Mouse (Mus musculus) CD4-positive, CD25-positive, alpha-beta regulatory T cell, adult 4 months (primary cell): ENCODE measurements at regions not wholly inside any gene's neighbourhood (a gene's known extent, or its start where the extent isn't known, plus 50 kb on each side); places are given as distances from the start of the nearest gene placed in this dataset.
"Not testable (repeated sequence)": the region's sequence is repeated elsewhere in the genome, so short reads cannot be mapped to it uniquely, and the experiment has no call there.

ENCODE experiments used
- ATAC-seq: one replicate; pipeline ENCODE4 v1.8.0; 2017

DNA sequence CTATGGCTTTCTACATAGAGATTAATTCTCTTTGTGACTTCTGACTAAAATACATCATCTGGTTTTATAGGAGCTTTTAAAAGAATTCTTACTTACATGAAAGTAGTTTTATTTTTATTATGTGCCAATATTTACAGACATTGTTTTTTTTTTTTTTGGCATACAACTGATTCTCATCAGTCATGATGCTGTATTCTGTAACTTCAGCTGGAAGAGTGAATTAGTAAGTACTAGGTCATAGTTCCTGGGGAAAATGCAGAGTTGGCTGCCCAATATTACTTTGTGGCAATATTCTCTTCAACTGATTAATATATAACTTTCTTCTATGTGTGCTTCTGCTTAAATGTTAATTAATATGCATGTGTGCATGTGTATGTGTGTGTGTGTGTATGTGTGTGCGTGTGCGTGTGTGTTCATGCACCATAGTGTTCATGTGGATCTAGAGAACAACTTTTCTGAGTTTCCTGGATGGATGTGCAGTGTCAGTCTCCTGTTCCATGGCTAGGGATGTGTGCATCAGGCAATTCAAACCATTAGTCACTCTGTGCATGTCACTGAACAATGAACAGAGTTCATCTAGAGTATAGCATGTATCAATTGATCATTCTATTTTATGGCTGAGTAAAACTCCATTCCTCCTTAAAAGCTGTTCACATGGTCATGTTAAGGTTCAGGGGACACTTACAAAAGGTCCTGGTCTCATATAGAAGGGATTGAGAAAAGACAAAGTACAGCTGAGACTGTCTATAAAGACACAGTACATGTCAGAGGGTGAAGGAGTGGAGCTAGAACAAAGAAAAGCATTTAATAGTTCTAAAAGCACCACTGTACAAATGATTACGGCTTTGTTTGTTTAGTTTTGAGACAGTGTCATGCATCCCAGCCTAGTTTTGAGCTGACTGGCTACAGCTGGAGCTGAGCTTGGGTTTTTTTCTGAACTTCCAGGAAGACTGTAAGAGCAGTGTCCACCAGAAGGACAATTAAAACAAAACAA lies 431.8 kb downstream of the Lmo7 start:
- no peak for ATAC-seq

DNA sequence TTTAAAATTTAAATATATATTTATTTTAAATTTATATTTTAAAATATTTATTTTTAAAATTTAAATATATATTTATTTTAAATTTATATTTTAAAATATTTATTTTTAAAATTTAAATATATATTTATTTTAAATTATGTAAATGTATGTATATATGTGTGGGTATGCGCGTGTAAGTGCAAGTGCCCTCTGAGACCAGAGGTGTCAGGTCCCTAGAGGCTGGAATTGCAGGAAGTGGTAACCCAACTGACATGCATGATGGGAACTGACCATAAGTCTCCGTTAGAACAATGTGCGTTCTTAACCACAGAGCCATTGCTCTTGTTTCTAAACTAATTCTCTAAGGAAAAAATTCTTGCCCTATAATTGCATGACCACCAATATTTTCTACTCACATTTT lies 420.7 kb downstream of the Lmo7 start:
- not testable (repeated sequence) for ATAC-seq

DNA sequence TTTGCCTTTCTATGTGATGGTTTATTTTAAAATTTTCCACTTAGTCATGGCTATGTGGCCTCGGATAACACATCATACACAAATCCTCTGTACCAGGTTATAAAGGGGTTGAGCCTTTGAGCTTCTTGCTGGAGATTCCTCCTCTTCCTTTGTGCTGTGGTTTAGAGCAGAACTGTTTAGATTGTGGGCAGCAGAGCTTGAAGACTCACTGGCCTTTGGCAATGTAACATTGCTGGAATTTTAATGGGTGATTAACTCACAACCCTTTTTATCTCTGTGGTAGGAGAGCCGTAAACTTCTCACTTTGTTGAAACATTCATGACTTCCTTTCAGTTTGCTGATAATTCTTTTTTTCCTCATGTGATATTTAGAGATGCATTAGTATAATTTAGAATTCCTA lies 413.0 kb downstream of the Lmo7 start:
- no peak for ATAC-seq

DNA sequence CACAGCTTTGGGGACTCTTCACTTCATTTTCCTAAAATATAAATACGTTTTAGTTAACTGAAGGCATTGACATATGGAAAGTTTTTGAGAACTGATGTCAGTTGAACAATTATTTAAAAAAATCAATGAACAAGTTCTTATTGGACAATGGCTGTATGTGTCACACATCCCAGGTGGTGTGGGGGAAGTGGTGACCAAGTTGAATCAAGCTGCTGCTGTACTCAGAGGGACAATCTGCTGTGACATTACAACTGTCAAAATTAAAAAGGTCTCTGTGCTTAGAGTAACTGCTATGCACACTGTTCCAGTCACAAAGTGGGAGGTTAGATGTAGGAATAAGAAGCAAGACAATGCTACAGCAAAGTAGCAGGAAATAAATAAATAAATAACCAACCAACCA lies 409.2 kb downstream of the Lmo7 start:
- ATAC-seq, result no peak

DNA sequence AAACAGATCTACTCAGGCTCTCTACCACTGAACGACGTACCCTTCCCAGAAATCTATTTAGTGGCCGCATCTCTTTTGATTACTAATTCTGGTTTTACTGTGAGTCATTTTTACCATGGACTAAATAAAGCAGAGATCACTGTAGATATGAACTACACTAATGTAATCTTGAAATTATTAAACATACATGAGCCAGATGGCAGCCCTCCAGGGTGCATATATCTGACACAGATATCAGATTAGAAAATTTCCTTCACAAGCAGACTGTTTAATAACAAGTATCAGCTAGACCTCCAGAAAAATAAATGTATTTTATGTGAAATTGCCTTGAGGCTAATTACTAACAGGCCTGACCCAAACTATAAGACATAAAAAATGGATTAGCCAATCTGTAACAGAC lies 388.4 kb downstream of the Lmo7 start:
- ATAC-seq, result no peak

DNA sequence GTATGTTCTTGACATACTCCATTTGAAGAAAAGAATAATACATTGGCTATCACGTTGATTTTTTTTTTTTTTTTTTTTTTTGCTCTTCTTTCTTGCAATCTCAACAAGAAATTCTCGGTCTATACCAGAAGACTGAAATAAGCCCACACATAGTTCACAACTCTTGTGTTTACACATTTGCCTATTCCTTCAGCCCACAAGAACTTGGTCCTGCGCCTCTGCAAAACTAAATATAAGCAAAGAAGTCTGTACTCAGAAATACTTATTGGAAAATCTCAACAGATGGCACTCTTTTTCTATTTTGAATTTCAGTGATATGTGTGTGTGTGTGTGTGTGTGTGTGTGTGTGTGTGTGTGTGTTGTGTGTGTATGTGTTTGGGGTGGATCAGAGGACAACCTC lies 376.4 kb downstream of the Lmo7 start:
- ATAC-seq, result no peak

DNA sequence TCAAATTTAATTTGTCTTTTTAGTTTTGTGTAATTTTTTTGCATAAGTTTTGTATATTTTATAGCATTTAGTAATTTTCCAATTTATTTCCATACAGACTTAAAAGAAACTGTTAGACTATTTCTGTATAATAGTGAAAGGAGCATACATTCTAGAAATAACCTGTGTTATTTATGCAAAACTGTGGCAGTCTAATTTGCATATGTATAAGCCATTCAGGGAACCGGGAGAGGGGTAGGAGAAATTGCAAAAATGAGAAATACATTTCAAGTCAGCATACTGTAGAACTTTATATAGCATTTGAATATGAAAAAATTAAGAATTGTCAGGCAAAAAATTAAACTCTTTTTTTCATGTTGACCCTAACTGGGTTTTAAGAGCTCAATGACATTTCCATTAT lies 364.3 kb downstream of the Lmo7 start:
- ATAC-seq, result no peak

DNA sequence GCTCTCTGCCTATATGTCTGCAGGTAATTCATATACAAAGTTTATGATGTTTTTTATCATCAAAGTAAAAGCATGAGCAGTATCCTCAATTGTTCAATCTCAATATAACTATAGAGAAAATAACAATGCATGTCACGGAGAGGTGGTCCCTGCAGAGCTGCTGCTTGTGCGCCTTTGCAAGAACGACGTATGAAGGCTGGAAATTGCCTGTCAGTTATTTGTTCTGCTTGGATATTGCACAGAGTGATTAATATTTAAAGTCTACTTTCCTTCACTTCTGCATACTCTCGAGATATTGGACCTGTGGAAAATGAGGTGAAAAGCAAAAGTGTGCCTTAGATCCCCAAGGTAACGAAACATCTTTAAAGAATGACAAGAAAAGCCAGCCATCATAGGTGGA lies 362.8 kb downstream of the Lmo7 start:
- ATAC-seq, result no peak

DNA sequence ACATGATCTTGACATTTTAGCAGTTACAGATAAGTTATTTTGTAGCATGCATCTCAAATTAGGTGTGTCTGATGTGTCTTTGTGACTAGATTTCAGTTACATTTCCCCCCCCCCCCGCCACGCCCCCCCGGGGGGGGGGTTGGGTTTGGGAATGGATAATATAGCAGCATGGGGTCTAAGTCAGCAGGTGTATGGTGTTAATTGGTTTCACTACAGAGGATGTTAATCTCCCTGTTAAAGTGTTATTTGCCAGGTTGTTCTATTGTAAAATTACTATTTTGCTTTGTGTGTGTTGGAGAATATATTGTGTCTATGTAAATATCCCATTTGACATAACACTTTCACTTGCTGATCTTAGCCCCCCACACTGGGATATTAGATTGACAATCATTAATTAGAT lies 319.2 kb downstream of the Lmo7 start:
- ATAC-seq, result no peak

DNA sequence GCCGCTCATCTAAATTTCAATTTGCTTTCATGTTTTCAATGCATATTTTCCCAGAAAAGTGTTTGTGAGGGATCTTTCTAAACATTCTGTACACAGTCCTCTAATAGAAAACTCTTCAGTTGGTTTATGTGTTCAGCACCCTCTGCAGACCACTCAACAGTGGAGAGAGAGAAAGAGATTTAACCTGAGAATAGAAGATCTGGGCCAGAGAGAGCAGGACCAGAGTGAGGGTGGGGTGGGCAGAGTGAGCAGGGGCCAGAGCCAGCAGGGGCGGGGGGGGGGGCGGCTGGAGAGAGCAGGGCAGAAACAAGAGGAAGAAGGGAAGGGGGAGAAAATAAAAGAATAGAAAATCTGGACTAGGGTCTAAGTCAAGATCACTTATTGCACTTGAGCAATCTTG lies 318.7 kb downstream of the Lmo7 start:
- ATAC-seq, result no peak

DNA sequence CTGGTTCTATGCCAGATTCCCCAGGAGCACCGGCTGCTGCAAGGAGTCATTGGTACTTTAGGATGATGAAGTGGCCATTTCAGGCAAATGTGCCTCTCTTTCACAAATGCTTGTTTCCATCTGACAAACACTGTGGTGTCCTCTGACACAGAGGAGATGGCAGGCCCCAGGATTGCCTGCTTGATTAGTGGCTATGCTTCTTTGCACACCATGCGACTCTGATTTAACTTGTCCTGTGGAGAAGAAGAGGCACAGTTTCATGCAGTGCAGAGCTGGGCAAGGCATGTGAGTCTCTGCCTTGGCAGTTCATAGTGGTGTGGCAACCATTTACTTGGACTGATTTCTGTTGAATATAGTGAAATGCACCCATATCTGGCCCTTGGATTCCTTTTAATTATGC lies 308.4 kb downstream of the Lmo7 start:
- no peak for ATAC-seq

DNA sequence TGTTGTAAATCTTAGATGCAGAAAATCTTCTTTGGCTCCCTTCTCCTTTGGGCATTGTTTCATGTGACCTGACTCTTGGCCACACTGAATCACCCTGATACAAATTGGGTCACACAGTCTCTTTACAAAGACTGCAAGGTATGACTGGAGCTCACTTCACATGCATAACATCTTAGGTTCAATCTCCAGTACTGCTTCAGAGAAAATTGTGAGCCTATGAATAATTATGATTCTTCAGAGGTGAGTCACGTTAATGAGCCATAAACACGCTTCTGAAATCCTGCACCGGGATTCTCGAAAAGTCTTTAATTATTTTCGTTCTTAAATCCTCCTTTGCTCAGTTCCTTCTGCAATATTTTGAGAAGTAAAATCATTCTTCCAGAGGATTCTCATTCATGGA lies 307.7 kb downstream of the Lmo7 start:
- no peak for ATAC-seq

DNA sequence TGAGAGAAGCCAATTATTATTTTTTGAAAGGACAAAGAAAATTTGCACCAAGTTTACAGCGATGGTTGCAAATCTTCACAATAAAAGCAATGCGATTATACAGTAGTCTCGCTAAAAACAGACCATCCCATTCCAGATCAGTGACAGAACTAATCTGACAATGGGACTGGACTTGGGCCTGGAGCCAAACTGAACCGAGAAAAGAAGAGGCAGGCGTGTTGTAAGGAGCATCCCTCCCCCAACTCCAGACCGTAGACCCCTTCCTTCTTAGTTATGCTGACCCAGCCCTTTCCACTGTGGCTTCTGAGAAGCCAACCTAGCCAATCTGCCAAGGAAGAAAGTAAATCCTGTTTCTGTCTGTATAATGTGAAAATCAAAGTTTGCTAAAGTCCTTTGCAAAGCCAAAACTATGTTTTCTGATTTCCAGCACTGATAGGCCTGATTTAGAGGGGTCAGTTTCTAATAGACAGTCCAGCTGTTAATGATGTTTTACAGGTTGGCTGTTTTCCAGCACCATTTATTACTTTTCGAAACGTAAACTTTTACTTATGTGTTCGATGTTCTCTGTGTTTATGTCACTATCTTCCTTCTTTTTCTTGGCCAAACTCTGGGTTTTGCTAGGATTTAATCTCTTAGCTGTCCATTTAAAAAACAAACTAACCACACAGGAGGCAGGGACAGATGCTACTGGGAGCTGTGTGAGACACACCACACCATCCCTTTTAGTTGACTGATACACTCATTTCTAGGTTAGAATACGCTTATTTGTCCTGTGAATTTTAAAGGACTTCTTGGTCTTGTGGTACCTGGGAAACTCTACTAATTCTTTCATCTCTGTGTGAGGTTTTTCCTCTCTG lies 301.5 kb downstream of the Lmo7 start:
- no peak for ATAC-seq

DNA sequence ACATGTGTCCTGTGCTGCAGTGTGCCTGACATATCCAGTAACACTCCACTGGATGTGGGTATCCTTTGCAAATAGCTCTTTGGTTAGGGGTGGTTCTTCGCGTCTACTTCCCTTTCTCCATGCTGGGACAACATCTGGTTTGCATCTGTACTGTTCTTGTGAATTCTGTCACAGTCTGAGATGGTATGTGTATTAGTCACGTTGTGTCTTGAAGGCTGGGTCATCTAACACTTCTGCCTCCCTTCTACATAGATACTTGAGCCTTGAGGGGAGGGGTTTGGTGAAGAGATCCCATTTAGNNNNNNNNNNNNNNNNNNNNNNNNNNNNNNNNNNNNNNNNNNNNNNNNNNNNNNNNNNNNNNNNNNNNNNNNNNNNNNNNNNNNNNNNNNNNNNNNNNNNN lies 294.9 kb downstream of the Lmo7 start:
- ATAC-seq, result no peak

DNA sequence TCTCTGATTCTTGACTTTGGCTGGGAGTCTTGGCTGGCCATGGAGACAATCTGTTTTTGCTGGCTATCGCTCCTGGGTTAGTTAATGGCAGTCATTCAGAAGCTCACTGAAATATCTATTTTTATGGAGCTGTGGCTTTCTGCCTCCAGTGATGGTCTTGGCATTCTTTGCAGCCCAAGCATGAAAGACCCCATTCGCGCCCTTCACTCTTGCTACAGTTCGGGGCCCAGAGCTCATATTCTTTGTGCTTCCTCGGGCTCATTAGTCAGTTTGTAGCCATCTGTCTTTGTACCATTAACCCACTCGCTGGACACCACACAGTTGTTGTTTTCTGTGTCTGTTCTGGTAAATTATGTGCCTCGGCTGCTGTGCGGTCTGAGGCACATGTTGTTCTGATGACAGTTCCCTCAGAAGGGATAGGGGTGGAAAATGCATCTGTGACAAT lies 290.4 kb downstream of the Lmo7 start:
- ATAC-seq, result no peak

DNA sequence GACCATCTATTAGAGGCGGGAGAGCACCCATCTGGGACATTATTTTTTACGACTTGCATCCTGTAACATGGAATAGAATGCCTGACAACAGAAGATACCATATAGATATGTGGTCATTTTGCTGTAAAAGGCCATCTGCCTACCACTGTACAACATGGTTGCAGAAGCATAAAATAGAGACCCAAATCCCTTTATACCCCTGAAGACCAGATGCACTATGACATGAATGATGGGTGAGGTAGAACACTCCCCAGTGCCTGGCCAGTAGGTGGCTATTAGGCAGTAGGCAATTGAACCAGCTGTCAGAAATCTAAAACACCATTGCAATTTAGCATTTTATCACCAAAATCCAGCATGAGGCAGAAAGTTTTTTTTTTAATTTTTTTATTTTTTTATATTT lies 289.6 kb downstream of the Lmo7 start:
- ATAC-seq, result no peak

DNA sequence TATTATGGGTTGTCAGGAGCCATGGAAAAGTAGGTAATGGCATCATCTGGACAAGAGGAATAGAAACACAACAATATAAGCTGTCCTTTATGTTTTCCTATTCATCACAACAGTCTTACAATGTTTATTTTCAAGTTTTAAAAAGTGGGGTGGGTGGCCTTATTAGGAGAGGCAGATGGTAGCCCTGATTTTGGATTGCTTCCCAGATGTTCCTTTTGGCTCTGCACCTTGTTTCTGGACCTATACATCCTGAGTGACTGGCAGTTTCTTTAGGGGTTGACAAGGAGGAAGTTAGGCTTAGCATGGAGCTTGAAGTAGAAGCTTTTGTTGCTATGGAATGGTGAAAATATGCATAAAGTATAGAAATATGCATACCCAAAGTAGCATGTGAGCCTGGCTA lies 286.8 kb downstream of the Lmo7 start:
- ATAC-seq, result no peak

DNA sequence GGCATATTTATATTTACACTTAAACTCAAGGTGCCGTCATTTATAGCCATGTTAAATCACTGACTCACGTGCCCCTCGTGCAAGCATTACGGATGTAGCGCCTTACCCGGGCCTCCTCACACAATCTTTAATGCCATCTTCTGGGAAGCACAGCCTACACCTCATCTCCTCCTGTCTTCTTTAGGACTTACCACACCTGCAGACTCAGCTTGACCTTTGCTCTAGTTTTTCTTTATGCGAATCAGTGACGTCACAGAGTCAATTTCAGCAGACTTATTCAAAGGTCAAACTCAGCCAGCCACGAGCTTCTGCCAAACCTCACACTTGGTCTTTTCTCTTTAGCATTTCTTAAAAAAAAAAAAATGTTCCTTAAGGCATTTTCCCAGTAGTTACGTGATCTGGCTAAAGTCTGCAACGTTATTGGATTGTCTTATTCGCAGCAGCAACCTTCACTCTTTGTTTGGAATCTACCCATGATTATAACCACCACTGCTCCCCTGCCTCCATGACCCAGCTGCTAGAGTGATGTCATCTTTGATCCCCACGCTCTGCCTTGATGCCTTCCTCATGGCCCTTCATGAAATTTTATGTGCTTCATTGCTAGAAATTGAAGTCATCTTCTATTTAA lies 285.3 kb downstream of the Lmo7 start:
- ATAC-seq, result no peak

DNA sequence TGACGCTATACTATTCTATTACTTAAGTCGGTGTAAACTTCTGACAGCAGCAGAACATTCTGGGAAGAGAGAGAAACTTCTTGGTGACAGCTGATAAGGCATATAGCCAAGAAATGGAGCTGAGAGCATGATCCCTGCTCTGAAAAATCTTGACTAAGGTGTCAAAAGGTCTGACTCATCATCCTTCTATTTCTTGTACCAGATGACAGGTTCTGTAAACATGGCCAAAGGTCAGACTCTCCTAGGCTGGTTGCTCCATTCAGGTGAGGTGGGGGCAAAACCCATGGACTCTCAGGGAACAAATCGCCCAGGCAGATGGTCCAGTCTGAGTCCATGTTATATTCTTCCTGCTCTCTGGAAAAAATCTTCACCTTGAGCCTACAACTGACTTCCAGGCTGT lies 283.5 kb downstream of the Lmo7 start:
- no peak for ATAC-seq

DNA sequence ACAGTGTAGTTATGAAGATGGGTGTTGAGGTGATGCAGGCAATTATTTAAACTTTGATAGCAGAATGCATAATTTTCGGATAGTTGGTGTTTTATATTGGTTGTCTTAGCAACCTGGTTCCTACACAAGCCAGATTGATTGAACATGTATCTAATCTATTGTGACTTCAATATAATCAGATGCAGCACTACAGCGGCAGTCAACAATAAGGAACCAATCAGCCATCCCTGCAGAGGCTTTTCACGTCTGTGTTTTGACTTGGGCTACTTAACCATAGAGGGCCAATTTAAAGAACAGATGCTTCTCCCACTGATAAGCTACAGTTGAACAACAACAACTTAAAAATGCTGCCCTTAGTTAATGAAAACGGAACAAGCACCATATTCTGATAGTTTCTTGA lies 267.8 kb downstream of the Lmo7 start:
- ATAC-seq, result no peak

DNA sequence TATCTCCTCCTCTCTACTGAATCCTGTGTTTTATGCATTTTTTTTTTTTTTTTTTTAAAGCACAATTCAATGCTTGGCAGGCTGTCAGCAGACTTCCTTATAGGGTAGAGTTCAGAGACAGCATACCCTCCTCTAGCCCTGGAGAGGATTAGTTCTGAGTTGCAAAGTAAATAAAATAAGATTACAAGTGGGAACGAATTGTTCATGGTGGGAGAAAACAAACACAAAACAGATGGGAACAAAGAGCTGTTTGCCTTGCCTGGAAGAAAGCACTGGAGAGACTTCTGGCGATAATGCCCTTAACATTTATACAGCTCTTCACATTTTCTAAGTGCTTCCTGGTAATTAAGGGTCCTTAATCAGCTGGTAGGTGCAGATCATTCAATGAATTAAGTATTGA lies 254.6 kb downstream of the Lmo7 start:
- no peak for ATAC-seq
